Mouse (Mus musculus) CD4-positive, CD25-positive, alpha-beta regulatory T cell, adult 2 months (primary cell): ENCODE results near the gene Cdc34b.
"Not testable (repeated sequence)": the region's sequence is repeated elsewhere in the genome, so short reads cannot be mapped to it uniquely, and the experiment has no call there.

Experiments
- DNase-seq: peaks from one replicate; pipeline ENCODE4 v3.0.0-alpha.2; 2012; ENCODE audit warnings: low read depth, low spot score

Gene Cdc34b

GRCm38 (mm10) chr11:94741732-94742272 lies at the start of gene Cdc34b:
Cdc34b (plus strand) TSS chr11:94741782.
- DNase-seq, result no peak

GRCm38 (mm10) chr11:94692502-94692901 lies 49.1 kb upstream of the Cdc34b start:
- not testable (repeated sequence) for DNase-seq

GRCm38 (mm10) chr11:94695508-94695907 lies 46.1 kb upstream of the Cdc34b start:
- DNase-seq, result peak; percentile 40

DNA sequence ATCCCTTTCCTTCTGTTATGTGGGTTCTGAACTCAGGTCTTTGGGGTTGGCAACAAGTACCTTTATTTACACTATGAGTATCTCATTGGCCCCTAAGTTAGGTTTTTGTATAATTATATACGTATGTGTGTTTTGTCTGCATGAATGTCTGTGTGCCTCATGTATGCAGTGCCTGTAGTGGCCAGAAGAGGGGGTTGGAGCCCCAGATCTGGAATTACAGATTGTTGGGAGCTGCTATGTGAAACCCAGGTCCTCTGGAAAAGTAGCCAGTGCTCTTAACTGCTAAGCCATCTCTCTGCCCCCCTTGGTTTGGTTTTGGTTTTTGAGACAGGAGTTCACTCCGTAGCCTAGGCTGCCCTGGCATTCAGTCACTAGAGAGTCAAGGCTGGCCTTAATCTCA lies 44.4 kb upstream of the Cdc34b start:
- peak; percentile 65 for DNase-seq

- peak; percentile 81 for DNase-seq
Observed at GRCm38 (mm10) chr11:94697703-94698464, 43.7 kb upstream of the Cdc34b start.

DNA sequence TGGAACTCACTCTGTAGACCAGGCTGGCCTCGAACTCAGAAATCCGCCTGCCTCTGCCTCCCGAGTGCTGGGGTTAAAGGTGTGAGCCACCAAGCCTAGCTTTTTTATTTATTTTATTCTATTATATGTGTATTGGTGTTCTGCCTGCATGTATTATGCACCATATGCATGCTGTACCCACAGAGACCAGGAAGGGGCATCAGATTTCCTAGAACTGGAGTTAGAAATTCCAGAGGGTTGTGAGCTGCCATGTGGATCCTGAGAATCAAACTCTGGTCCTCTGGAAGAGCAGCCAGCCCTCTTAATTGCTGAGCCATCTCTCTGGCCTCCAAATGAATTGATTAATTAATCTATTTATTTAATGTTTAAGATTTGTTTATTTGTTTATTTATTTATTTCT lies 42.2 kb upstream of the Cdc34b start:
- no peak for DNase-seq

DNA sequence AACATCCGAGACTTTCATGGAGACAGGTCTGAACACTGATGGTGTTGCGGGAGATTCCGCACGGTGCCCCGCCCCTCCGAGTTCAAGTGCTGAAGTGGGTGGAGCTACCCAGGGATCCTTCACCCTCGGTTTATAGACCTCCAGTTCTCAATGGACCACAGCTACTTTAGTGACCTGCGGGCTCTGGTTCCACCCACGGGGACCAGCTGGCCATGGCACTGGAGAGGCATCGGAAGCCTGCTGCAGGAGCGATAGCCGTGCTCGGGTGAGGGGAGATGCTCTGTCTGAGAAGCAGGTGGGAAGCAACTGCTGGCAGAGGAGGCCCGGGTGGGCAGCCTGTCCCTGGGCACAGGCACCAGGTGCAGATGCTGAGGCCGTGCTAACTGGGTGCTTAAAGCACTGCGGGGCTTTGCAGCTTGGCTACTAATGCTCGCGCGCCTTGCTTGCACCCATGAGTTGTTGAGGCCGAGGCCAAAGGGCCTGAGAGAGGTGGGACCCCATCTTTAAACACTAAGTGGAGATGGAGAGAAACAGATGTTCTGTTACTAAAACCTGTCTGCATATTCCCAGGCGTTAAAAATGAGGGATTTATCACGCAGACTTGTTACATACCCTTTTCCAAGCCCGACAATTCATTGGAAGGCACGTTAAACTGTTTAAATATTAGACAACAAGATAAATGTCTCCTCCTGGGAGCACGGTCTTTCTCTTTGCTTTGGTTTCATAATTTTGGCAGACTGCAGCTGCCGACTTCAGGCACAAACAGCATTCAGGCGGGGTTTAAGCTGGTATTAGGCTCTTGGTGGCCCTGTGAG lies 40.0 kb upstream of the Cdc34b start:
- no peak for DNase-seq

DNA sequence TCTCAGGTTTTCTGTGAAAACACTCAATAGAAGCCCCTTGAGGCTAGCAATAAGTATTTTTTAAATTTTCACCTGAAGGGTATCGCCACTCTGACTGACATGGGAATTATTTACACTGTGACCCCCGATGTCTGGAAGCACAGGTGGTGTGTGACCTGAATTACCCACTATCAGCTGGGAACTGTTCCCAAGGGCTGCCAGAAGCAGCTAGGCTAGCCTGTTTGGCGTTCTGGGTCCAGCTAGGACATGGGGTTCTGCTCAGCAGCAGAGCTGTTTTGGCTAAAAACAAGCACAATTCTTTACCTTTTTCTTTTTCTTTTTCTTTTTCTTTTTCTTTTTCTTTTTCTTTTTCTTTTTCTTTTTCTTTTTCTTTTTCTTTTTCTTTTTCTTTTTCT lies 39.4 kb upstream of the Cdc34b start:
- no peak for DNase-seq

DNA sequence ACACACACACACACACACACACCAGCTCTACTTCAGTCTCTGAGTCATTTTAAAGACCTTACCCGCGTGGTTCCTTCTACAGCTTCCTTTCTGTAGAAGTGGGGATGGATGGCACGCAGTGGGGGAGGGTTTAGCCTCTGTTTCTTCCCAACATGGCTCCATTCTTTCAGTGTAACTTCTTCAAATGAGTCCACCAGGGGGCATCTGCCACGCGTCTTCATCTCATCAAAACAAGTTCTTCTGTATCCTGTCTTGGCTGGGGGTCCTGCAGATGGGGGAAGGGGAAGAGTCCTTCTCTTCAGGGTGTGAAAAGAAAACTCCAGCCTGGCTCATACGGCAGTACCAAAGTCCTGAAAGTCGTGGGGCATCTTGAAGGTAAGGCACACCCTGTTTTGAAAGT lies 37.6 kb upstream of the Cdc34b start:
- DNase-seq, result peak; percentile 66

- DNase-seq, result no peak
Observed at GRCm38 (mm10) chr11:94704472-94704871, 37.1 kb upstream of the Cdc34b start, which contains the start of gene Gm11541. Gm11541 (minus strand) TSS chr11:94704499.

DNA sequence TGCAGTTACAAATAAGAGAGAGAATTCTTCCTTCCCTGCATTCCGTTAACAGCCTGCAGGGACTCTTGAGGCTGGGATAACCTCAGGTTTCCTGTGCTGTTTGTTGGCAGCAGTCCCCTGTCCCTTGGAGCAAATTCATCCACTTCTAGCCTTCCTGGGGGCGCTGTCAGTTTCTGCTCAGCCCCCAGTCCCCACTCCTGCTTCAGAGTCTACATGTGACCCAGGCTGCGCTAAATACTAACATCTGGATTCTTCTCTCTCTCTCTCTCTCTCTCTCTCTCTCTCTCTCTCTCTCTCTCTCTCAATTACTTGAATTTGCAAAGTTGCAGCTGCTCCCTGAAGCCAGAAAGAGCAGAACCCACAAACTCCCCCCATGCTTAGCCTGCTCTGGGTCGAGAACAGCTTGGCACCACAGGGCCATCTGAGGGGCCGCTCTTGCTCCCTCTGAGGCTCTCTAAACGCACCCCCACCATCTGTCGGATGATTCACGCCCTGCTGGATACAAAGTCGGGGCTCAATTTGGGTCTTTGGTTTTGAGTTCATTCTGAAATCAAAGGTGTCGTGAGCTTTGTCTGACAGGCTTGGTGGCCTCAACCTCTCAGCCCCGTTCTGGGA lies 28.2 kb upstream of the Cdc34b start:
- DNase-seq, result no peak

GRCm38 (mm10) chr11:94715622-94716021 lies 26.0 kb upstream of the Cdc34b start:
- DNase-seq, result no peak

GRCm38 (mm10) chr11:94716754-94717153 lies 24.8 kb upstream of the Cdc34b start:
- peak; percentile 82 for DNase-seq

DNA sequence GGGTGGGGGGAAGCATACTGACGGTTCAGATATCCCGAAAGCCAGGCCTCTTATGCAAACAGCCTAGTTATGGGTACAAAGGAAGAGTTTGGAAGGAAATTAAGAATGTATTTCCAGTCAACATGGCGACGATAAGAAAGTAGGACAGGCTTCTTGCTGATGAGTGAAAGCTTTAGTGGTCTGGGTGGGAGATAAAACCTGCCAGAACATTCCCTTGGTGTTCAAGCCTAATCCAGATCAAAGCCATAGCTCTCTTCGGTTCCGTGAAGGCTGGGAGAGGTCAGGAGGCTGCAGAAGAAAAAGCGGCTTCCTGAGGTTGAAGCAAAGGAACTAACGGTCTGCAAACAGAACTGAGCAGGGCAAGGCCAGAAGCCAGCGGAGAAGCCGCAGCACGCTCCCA lies 24.3 kb upstream of the Cdc34b start:
- DNase-seq, result no peak

DNA sequence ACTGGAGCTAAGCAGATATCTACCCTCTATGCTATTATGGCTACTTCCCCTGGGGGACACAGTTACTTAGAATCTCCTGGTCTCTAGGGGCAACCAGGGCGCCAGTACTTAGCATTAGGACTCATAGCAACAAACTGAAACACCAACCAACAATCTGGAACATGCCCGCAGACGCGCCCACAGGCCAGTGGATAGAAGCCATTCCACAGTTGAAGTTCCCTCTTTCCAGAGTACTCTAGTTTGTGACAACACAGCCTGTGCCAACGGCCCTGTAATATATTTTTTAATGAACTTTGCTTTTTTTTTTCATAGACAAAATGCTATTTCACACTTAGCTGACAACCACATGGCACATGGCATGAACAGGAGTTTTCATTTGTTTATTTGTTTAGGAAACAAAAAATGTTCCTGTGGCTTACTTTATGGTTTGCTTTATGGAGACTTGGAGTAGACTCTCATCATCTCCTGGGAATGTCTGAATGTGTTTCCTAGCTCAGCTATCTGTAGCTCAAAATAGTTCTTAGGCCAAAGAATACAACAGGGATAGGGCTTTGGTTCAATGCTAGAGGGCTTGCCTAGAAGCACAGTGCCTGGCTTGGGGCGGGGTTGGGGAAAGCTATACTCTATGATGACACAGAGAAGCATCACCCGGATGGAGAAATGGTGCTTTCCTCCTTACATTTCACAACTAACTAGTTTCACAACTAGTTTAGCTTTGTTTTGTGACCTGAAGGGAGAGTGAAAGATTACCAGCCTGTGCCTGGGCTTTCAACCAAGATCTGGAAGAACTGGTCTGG lies 23.3 kb upstream of the Cdc34b start:
- DNase-seq, result no peak

- DNase-seq, result no peak
Observed at GRCm38 (mm10) chr11:94719216-94719615, 22.4 kb upstream of the Cdc34b start.

DNA sequence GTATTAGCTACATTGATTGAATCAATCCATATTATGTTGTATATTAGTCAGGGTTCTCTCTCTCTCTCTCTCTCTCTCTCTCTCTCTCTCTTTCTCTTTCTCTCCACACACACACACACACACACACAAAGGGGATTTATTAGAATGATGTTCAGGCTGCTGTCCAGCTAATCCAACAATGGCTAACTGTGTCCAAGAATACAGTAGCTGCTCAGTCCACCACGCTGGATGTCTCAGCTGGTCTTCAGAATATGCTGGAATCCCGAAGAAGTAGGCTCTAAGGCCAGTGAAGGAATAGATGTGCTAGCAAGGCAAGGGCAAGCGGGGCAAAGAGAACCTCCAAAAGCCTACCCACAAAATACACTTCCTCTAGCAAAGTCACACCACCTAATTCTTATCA lies 14.3 kb upstream of the Cdc34b start:
- DNase-seq, result no peak

GRCm38 (mm10) chr11:94728545-94728944 lies 13.0 kb upstream of the Cdc34b start:
- DNase-seq, result no peak

DNA sequence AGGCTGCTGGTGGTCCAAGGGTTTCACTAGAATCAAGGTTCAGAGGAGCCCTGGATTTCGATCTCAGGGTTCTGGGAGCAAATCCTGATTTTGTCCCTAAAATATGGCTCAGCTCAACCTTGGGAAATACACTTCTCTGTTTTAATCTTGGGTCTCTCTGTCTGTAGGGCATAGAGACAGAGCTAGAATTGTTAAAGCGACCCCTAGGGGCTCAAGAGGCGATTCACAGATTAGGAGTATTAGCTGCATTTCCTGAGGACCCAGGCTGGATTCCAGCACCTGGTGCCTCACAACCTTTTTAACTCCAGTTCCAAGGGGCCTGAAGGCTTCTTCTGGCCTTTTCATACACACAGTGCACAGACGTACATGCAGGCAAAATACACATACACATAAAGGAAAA lies 12.0 kb upstream of the Cdc34b start:
- DNase-seq, result peak; percentile 26

DNA sequence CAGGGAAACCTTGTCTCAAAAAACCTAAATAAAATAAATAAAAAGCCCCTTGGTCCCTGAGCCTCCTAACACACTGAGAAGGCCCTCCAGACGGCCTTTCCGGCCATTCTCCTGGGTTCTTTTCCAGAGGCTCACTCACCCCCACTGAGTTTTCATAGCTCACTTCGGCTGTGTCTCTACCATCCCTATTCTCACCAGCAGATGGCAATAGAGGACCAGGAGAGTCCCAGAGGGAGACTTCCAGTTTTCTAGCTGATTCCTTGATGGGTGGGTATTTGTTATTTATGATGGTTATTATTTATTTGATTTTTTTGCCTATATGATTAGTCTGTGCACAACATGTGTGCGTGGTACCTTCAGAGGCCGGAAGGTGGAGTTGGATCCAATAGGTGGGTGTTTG lies 11.3 kb upstream of the Cdc34b start:
- peak; percentile 74 for DNase-seq

DNA sequence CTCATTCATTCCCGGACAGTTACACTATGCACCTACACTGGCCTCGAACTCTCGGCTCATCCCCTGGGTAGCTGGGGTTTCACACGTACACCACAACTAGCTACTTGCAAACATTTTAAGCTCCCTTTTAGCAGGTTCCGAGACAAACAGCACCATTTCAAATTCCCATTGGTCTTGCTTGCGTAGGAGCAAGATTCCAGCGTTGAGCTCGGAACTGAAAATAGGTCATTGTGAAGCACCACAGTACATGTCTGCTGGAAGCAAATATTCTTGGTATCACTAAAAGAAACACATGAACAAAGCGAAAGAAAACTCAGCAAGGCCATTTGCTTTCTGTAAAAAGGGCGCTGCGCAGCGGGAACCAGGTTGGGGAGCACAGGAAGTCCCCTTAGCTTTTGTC lies 10.4 kb upstream of the Cdc34b start:
- DNase-seq, result no peak
